Mouse (Mus musculus) bone marrow, adult 2 months (tissue): ENCODE data around the gene Nrp2.

Experiments used
- CTCF ChIP-seq: fragments of 200-500 bp; IDR thresholded peaks from 2 replicates; pipeline ENCODE4 v1.5.1; 2011; ENCODE audit warnings: low read length, control low read depth; ENCODE audit not compliant: control insufficient read depth, insufficient read depth
- POLR2A ChIP-seq: fragments of 200-500 bp; IDR thresholded peaks from 2 replicates; pipeline ENCODE4 v1.6.1; 2011; ENCODE audit warnings: low read depth, mild to moderate bottlenecking, control low read depth, low read length, borderline replicate concordance; ENCODE audit not compliant: control insufficient read depth

DNA sequence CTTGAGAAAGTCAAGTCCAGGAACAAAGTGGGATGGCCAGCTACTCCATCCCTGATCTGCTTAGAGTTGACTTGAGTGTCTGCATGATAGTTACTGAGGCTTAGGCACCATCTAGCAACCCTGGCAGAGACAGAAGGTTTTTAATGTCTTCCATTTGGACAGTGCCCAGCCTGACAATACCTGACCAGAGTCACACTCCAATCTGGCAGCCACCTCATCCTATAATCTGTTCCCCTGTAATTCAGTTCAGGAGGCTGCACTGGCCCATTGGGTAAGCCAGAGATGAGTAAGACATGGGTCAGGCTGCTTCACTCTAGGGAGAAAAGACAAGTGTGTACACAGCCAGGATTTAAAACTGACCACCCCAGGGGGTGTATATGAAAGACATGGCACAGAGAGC is 79.5 kb downstream of the Nrp2 start:
- TF ChIP-seq POLR2A, result no peak
- TF ChIP-seq CTCF, result no peak
